Mouse (Mus musculus) megakaryocyte, embryonic 14.5 days (primary cell): ENCODE data around the gene Rnaseh2a. TPM values are rescaled to one million over a fixed set of nuclear protein-coding genes. Genes with fewer than 3 reads are reported as not detected.

Source experiments
- H3K27me3 ChIP-seq: replicated peaks from 2 replicates; pipeline ENCODE3; 2012; ENCODE audit warnings: inconsistent platforms
- H3K36me3 ChIP-seq: replicated peaks from 2 replicates; pipeline ENCODE3; 2012; ENCODE audit warnings: low read length, inconsistent platforms, mixed read lengths
- H3K4me1 ChIP-seq: 2 replicates; pipeline ENCODE4 v1.6.1; 2012; ENCODE audit warnings: inconsistent platforms
- H3K4me3 ChIP-seq: replicated peaks from 2 replicates; pipeline ENCODE3; 2012; ENCODE audit warnings: moderate library complexity, mild to moderate bottlenecking, inconsistent platforms
- H3K9me3 ChIP-seq: 2 replicates; pipeline ENCODE4 v1.6.1; 2012; ENCODE audit warnings: inconsistent platforms
- FLI1 ChIP-seq: IDR thresholded peaks from 2 replicates; pipeline ENCODE4 v1.6.1; 2012; ENCODE audit warnings: low read length, inconsistent platforms, mixed read lengths
- GATA1 ChIP-seq: IDR thresholded peaks from 3 replicates; pipeline ENCODE4 v1.6.1; 2012; ENCODE audit warnings: mixed read lengths, low read length, inconsistent platforms, borderline replicate concordance
- polyA plus RNA-seq: library from polyadenylated mRNA; stranded (reverse); fragments of >175 nt; gene quantifications from 2 replicates; pipeline ENCODE4 v1.2.3, GENCODE M21; 2012; ENCODE audit warnings: low replicate concordance; ENCODE audit not compliant: insufficient read depth

Rnaseh2a gene
- polyA plus RNA-seq, 1 experiment = 248 TPM

DNA sequence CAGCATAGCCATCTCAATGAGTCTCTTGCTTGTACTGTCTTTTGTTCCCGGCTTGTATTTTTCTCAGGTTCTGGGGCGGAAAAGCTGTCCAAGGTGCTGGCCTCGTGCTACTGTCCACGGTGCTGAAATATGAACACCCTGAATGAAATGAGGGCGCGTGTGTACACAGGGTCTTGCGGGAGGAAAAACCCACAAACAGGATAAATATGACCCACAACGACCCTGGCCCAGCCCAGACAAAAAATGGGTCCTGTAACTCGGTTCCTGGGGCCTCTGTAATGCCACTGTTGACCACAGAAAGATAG, 22.4 kb downstream of the Rnaseh2a start:
- H3K27me3 ChIP-seq = peaks cover 75% of the 10 kb centered on the region
- no peaks in the 10 kb centered on the region for H3K36me3 ChIP-seq
- H3K9me3 ChIP-seq = no peaks in the 10 kb centered on the region
- TF ChIP-seq GATA1 = no peak
- no peak for TF ChIP-seq FLI1
- H3K4me3 ChIP-seq = no peak overlapping the region
- H3K4me1 ChIP-seq = peaks cover 30% of the 10 kb centered on the region

DNA sequence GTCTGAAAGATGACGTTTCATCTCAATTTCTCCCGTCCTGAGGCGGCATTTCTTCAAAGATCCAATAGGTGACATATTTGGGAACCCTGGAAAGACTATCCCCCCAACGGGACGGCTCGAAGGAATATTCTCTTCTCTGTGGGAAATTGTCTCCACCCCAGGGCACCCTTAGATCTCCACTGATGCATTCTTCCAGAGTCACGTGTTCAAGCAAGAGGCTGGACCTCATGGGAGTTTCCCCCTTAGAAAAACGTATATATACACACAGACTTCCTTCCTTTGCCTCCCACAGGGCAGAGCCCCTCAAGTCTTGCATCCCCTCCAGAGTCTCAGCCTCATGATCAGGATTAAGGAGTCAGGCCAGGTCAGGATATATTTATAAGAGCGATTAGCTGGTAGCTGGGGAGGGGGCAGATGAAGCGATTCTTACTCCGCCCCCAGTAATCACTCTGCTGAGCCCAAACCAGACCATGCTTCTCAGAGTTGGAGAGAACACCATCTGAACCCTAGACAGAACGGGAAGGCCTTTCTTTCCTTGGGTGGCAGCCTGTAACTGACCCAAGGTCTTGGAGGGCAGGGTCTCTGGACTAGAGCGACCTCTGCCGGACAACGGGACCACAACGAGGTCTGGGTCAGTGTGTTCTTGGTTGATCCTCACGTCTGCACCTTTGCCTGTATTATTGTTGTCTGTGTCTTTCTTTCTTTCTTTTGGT, 22.9 kb downstream of the Rnaseh2a start, which contains the start of gene Rtbdn:
Rtbdn (plus strand) TSS at position 464 of the 713 bp plus-strand sequence.
- H3K36me3 ChIP-seq = no peaks in the 10 kb centered on the region
- no peak for TF ChIP-seq GATA1
- no peak for TF ChIP-seq FLI1
- peak within 1 kb of the TSS; percentile 65 for H3K4me3 ChIP-seq
- H3K9me3 ChIP-seq = no peaks in the 10 kb centered on the region
- peaks cover 30% of the 10 kb centered on the region for H3K4me1 ChIP-seq
- peaks cover 75% of the 10 kb centered on the region for H3K27me3 ChIP-seq

DNA sequence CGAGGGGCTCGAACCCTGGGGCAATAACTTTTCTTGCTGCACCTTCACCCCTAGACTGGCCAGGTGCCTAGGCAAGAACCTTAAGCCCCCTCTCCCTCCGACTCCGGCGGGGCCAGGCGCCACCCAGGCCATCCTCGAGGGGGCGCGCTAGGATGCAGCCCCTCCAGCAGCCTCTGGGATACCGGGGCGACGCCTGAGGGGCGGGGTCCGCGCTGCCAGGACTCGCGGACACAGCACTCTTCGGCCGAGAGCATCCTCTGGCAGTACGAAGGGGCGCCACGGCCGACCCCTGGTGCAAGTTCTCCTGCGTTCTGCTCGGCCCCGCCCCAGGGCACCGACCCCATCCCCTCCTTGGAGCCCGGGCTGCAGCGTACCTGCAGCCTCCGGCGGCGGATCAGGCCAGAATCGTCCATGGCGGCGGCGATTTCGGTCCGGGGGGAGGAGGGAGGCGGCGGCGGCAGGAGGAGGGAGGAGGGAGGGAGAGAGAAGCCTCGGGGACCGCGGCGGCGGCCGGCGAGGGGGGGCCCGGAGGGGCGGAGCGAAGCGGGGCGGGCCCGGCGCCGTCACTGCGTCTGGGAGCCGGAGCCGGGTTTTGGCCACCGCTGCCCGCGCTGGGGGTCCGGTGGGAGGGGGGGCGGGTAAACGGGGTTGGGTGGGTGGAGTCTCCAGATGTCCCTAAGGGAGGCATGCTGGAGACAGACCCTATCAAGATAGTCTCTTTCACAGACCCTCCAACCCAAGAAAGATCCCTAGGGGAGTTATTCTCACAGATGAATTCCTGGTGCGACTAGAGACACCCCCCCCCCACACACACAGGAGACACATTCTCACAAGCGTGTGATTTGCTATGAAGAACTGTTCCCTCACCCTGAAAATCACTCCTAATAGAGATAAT, 23.7 kb downstream of the Rnaseh2a start:
- H3K4me1 ChIP-seq = peaks cover 30% of the 10 kb centered on the region
- no peaks in the 10 kb centered on the region for H3K36me3 ChIP-seq
- no peaks in the 10 kb centered on the region for H3K9me3 ChIP-seq
- H3K27me3 ChIP-seq = peaks cover 73% of the 10 kb centered on the region
- H3K4me3 ChIP-seq = peak overlapping the region; percentile 65
- TF ChIP-seq FLI1 (no peak), GATA1 (no peak)

DNA sequence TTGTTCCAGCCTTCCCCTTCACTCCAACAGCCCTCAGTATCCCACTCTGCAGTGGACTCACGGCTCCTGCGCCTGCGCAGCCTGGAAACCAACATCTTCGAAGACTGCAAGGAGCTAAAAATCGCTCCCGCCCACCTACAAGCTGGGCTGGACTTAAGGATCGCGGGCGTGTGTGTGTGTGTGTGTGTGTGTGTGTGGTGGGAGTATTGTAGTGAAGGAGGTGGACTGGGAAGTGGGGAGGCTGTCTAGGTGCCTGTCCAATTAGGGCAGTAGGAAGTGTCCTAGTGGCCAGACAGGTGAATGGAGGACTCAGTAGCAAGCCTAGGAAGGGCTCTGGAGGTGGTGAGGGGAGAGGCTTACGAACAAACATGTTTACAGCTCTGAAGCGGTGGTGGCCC, 24.3 kb downstream of the Rnaseh2a start:
- Histone ChIP-seq H3K4me1 (peaks cover 30% of the 10 kb centered on the region), H3K4me3 (peak overlapping the region; percentile 14), H3K9me3 (no peaks in the 10 kb centered on the region), H3K27me3 (peaks cover 73% of the 10 kb centered on the region), H3K36me3 (no peaks in the 10 kb centered on the region)
- TF ChIP-seq FLI1 (no peak), GATA1 (no peak)

DNA sequence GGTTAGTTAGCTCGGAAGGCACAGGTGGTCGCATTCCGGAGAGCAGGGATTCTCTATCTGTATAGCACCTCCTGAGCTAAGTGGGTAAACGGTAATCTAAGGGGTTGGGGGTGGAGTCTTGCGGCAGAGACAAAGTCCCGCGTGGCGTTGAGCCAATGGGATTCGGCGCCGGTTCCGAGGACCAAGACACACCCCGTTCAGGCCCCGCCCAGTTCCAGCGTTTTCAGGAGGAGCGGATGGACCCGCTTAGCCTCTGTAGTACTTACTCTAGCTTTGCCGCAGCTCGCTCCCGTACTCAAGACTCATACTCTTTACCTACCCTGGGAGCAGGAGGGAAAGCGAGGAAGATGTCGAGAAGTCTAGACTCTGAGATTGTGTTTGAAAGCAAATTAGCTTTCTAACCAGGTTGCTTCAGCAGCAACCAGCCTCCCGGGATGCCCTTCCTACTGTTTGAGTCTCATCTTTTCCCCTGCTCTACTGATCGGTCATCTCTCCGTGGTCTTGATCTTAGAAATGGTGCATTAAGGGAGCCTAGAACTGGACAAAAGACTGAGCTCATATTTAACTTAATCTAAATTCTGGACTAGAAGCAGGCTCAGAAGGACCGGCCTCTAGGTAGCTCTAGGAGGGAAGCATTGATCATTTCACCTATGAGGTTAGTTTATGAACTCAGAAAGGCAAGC, 24.9 kb downstream of the Rnaseh2a start:
- Histone ChIP-seq H3K36me3 (no peaks in the 10 kb centered on the region), H3K9me3 (no peaks in the 10 kb centered on the region), H3K4me3 (peak overlapping the region; percentile 53), H3K4me1 (peaks cover 30% of the 10 kb centered on the region), H3K27me3 (peaks cover 69% of the 10 kb centered on the region)
- no peak for TF ChIP-seq GATA1
- TF ChIP-seq FLI1 = no peak

DNA sequence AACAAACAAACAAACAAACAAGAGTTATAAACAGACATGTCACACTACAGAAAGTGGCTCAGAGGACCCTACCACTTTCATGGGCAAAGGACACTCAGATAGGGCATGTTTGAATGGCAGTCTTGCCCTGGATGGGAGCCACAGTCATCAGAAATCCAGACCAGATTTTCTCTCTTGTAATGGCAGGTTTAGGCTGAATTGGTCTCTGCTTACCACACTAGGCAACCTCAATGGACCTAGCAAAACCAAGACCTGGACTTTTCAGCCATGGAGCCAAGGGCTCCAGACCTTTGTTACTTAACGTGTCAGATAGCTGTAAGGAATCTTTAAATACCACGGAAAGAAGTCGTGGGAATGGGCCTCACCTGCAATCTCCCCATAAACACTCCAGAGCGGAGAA, 25.9 kb downstream of the Rnaseh2a start:
- Histone ChIP-seq H3K9me3 (no peaks in the 10 kb centered on the region), H3K4me3 (no peak overlapping the region), H3K4me1 (peaks cover 30% of the 10 kb centered on the region), H3K36me3 (no peaks in the 10 kb centered on the region), H3K27me3 (peaks cover 68% of the 10 kb centered on the region)
- TF ChIP-seq FLI1 = no peak
- TF ChIP-seq GATA1 = no peak

DNA sequence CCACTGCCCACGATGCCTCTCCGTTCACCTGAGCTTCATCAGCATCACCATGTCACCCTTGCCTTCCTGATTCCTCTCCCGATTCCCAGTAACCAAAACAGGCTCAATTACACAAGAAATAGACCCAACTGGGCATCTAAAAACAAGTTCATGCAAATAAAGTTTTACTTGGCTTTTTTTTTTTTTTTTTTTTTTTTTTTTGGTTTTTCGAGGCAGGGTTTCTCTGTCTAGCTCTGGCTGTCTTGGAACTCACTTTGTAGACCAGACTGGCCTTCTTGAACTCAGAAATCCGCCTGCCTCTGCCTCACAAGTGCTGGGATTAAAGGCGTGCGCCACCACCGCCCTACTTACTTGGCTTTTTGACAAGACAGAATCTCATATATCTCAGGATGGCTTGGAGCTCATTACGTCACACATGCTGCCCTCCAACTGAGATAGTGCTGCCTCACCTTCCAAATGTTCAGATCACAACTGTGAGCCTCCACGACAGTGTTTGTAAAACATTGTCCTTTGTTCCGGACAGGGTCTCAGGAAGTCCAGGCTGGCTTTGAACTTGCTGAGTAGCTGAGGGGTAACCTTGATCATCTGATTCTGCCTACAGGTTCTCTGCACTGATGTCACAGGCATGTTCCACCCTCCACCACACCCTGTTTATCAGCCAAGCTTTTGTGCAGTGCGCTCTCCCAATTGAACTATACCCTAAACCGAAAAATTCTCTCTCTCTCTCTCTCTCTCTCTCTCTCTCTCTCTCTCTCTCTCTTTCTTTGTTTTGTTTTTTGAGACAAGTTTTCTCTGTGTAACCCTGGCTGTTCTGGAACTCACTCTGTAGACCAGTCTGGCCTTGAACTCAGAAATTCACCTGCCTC, 31.7 kb downstream of the Rnaseh2a start:
- H3K4me3 ChIP-seq = peak overlapping the region; percentile 89
- peaks cover 39% of the 10 kb centered on the region for H3K4me1 ChIP-seq
- no peaks in the 10 kb centered on the region for H3K9me3 ChIP-seq
- peaks cover 73% of the 10 kb centered on the region for H3K27me3 ChIP-seq
- no peak for TF ChIP-seq GATA1
- no peak for TF ChIP-seq FLI1
- no peaks in the 10 kb centered on the region for H3K36me3 ChIP-seq

DNA sequence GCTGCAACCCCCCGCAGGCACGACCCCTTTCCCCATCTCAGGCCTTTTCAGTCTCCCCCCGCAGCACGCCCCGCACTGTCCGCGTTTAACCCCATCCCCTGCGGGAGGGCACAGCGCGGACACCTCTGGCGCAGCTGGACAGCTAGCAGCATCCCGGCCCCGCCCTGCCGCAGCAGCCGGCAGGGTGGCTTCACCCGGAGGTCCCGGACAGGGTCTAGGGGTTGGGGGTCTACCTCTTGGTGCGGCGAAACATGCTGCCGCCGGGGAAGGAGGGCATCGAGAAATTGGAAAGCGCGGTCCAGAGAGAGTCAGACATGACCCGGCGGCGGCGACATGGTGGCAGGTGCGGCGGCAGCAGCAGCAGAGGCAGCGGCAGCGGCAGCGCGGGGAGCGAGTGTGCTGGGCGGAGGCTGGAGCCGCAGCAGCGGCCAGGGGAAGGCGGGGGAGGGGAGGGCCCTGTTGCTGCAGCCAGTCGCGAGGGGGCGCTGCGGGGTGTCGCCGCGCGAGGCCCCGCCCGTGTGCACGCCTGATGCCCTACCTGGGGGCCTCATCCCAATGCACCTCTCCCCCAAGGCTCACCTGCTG, 32.5 kb downstream of the Rnaseh2a start, which contains the start of gene Mast1:
Mast1 (minus strand) TSS at position 398 of the 585 bp plus-strand sequence.
- no peaks in the 10 kb centered on the region for H3K9me3 ChIP-seq
- H3K4me3 ChIP-seq = peak within 1 kb of the TSS; percentile 89
- H3K4me1 ChIP-seq = peaks cover 39% of the 10 kb centered on the region
- H3K36me3 ChIP-seq = no peaks in the 10 kb centered on the region
- peaks cover 79% of the 10 kb centered on the region for H3K27me3 ChIP-seq
- TF ChIP-seq FLI1 (no peak), GATA1 (no peak)
